Mouse (Mus musculus) inflammation-experienced regulatory T-cells, adult 6 months (primary cell): Measurements from ENCODE around the gene Tmem144. TPM values are rescaled to one million over a fixed set of nuclear protein-coding genes. Genes with fewer than 3 reads are reported as not detected.

Experiments
- ATAC-seq: one replicate; pipeline ENCODE4 v1.8.0; 2017
- polyA plus RNA-seq, 3 experiments: library from polyadenylated mRNA; unstranded; fragments of 100-300 nt; shearing (Covaris generic); gene quantifications; one replicate each; pipeline ENCODE4 v1.2.1; 2017

The Tmem144 gene
- polyA plus RNA-seq, 3 experiments from 2014 or later: 0.50 to 0.83 TPM; not detected in 1

DNA sequence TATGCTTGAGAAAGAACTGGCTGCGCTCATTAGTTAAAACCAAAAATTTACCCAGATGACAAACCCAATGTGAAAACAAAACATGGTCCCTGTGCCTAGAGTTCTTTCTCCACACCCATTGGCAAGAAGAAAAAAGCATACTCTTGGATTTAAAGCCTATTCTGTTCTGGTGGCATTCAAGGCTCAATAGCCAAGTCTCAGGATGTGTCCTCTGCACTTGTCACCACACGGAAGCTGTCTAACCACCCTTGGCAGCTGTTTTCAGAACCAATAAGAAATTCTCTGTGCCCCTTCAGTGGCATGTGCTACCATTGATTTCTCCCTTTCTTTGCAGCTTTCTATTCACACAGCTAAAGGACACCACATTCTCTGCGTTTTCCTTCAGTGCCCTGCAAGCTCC lies 5.6 kb upstream of the Tmem144 start:
- no peak for ATAC-seq

DNA sequence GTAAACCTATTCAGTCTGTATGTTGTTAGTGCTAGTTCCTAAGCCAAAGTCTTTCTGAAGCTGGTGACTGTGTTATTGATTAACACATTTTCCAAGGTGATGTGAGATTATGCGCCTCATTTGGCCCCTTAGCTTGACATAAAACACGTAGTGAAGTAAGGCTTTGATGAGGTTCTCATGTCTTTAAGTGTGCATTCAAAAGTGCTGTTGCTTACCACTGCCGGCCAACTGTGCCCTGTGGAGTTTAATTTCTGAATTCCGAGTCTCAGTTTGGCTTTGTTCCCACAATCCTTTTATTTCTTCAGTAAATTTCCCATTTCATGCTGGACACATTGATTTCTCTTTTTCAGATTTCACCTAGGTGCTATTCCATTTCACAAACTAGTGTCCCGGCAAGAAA lies 5.2 kb upstream of the Tmem144 start:
- no peak for ATAC-seq

DNA sequence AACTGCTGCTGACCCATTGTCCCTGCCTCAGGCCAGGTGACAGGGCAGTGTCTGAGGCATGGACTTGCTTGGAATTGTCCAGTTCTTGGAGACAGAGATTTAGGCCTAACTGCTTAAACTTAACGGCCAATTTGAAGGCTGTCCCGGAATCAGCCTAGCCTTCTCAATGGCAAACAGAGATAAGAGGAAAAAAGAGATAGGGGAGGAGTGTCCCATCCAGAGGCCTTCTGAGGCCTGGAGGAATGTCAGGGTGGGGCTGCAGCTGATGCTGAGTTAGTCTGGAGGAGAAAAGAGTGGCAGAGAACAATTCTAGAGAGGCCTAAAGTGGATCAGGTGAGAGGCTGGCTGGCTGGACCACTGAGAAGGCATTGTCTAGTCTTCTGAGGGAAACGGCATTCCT lies 465 bp downstream of the Tmem144 start:
- ATAC-seq: no peak

DNA sequence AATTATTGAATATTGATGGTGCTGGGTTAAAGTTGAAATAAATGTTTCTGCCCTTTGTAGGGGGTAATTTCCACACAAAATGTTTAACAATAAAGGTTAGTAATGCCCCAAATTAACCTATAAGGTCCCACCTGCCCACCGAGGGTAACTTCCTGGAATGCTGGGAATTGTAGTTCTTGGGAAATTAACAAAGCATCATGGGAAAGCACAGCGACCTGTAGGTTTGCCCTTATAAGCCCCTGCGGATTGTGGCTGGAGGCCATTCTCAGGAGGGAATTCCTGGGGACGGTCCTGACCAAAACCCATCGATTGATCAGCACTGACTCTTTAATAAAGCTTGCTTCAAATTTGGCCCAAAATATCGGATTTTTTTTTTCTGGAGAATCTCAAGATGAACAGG lies 1.9 kb downstream of the Tmem144 start:
- ATAC-seq: no peak

DNA sequence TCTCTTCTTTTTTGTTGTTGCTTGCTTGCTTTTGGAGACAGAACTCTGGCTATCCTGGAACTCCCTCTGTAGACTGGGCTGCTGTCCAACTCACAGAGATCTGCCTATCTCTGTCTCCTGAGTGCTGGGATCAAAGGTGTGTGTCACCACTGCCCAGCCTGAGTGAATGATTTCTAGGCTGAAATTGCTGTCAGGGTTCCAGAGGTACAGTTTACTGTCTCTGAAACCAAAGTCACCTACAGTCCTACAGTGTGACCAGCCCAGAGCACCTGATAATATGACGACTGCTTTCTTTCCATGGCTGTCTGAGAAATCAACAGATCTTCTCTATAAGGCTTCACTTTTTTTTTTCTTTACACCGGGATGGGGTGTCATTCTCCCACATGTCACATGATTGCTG lies 3.0 kb downstream of the Tmem144 start:
- no peak for ATAC-seq

DNA sequence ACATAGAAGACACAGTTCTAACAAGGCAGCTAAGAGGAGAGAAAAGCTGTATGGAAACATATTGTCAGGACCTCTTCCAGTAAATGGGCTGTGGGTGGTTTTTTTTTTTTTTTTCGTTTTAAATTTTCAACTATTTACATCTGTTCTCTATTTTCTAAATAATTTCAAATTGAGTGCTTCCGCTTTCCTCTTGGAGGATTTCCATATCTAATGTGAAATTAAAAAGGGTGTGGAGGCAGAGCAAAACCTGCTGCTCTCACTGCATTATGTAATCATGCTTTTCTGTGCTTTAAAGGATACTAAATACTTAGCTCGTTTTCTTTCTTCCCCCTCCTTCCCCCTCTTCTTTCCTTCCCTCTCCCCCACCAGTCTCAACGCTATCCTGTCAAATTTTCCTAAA lies 3.7 kb downstream of the Tmem144 start:
- ATAC-seq: no peak

DNA sequence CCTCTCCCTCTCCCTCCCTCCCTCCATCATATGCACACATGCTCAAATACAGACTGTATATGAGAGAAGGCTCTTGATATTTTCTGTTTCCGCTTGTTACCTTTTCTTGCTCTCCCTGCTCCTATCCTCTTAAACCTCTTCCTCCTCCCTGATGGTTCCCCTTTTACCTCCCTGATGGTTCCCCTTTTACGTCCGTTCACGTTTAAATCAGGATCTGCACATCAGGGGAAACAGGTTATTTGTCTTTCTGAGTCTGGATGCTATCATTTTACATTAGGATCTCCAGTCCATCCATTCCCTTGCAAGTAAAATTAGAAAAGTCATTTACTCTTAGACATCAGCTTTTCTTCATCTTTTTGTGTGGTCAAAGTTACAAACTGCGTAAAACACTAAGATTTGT lies 5.9 kb downstream of the Tmem144 start:
- ATAC-seq: no peak

DNA sequence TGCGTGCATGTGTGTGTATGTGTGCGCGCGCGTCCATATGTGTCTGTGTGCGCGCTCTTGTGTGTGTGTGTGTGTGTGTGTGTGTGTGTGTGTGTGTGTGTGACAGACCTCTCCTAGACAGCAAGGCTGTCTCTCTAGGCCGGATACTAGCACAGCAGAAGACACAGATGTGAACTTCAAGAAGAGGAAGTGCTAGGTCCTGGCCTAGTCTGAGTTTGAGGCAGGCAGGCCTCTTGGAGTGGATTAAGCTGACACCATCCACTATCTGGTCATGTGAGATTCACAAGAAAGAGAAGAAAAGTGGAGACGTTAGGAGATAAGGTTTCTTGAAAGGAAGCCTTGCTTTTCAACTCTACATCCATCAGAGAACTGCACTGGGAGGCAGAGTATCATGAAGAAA lies 8.6 kb downstream of the Tmem144 start:
- ATAC-seq: no peak

DNA sequence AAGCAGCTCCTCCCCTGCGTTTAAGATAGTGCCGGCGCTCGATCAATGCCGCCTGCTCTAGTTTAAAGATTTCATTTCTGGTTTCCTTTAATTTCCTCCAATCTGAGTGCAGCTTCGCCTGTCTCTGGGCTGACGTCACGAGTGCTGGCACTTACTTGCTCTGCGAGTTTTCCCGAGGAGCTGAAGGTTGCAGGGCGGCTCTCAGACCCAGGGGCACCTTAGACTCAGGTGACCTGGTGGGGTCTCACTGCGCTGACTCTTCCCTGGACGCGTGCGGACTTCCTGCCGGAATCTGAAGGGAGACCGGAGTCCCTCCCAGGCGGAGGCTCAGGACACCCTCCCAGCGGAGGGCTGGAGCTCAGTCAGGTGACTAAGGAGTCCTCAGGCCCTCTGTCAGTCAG lies 10.0 kb downstream of the Tmem144 start:
- ATAC-seq: peak; percentile 89

DNA sequence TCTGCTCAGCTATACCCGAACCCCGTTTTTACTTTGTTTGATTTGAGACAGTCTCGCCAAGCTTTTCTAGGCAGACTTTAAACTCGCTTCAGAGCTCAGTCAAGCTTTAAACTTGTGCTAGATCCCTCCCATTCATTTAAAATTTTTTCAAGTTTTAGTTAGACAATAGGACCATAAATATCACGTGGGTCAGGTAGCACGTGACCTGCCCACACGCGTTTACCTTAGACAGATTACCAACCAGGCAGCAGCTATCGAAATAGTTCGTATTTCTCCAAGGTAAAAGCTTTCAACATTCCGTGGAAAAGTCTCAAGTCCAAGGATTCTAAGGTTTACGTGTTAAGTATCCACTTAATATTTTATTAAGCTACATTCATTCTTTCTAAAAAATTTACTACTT lies 10.4 kb downstream of the Tmem144 start:
- peak; percentile 80 for ATAC-seq

DNA sequence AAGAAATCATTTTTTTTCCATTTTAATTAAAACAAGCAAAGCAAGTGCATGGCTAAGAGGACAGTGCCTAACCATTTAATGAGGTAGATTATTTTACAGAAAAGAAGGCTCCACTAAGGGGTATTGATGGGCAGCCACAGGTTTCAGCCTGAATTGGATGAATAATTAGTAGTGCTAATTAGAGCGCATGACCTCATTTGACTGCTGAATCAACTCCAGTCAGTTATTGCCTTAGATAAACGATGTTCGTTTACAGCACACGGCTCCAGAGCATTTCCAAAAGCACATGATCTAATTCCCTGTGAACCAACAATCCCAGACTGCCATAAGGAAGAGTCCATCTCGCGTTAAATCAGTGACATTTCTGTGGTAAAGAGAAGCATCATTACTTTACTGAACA lies 11.1 kb downstream of the Tmem144 start:
- no peak for ATAC-seq

DNA sequence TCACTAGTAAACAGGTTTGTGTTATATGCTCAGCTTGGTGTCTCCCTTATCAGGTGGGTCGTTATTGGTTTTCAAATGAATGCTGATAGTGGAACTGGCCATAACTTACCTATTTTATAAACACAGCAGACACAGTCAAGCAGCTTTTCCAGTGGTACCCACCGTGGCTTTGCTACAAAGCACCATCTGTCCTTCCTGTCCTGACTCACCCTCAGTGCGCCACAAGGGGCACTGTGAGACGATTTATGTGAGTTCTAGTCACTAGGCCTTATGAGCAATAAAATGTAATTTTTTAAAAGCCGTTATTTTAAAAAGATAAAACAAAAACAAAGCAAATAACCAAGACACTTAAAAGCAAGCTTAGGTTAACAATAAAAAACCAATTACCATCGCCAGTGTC lies 13.8 kb downstream of the Tmem144 start:
- ATAC-seq: no peak

DNA sequence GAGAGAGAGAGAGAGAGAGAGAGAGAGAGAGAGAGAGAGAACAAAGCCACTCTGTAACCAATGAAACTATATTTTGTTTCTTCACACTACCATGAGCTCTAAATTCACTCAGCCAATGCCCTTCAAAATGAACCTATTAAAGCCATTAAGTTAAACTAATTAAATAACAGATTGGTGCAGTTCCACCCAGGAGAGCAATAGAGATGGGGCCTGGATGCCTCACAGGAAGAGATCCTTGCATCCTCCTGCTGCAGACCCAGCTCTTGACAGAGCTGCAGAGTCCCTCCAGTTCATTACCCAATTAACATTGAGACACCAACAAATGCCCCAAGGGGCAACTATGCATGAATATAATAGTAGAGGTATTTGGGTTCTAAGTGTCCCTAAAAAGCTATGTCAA lies 23.3 kb downstream of the Tmem144 start:
- no peak for ATAC-seq

DNA sequence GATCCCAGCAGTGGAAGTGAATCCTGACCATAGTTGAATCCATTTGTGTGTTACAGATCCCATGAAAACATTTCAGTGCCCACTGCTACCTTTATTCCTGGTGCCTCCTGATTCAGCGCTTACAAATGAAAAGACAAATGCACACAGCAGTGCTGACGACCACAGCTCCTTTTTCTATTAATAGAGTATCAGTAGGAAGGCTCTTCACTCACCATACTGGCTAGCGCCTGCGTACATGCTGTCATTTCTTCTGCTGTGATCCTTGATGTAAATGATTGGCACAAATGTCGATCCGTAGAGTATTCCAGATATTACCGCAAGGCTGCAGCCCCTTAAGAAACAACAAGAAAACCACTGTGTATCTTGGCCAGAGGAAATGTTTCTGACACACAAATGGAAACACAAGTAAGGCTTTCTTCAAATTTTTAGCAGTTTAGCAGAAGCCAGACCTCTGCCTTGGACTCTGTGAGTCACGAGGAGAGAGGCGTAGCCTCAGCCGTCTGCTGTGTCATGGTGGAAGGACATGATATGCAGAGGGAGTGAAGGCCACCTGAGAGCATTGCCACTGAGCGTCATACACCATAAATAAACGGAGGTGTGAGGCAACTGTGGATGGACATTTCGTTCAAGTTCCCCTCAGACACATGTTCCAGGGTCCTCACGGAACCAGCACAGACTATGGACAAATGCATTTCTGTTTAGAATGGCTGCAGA lies 27.3 kb downstream of the Tmem144 start:
- no peak for ATAC-seq

DNA sequence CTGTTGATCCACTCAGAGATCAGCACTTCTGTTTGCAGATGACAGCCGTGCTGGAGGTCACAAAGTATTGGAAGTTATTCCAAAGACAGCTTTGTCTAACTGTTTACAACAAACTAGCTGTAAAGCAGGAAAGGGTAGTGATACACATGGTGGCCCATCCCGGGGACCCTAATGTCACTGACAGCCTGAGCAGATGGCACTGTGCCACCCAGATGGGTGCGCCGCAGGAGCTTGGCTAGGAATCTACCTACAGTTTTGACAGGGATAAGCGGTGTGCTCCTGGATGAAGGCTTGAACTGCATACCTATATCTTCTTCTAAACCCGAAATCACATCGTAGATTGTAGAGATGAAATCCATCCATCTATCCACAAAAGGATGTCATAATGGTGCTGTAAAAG lies 29.4 kb downstream of the Tmem144 start:
- no peak for ATAC-seq

DNA sequence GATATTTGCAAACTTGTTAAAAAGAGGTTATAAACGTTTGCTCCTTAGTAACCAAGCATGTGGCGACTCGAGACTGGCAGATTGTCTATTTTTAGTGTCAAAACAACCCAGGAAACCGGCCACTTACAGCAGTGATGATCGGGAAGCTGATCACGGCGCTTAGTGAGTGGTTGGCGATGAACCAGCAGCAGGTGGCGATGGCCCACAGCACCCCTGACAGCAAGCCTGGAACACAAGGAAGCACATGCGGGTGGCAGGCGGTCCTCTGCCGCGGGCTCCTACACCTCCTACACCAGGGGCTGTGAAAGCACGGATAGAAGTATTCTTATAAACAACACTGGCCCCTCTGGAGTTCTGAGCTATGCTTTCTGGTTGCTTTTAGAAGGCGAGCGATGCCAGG lies 31.4 kb downstream of the Tmem144 start:
- ATAC-seq: no peak

DNA sequence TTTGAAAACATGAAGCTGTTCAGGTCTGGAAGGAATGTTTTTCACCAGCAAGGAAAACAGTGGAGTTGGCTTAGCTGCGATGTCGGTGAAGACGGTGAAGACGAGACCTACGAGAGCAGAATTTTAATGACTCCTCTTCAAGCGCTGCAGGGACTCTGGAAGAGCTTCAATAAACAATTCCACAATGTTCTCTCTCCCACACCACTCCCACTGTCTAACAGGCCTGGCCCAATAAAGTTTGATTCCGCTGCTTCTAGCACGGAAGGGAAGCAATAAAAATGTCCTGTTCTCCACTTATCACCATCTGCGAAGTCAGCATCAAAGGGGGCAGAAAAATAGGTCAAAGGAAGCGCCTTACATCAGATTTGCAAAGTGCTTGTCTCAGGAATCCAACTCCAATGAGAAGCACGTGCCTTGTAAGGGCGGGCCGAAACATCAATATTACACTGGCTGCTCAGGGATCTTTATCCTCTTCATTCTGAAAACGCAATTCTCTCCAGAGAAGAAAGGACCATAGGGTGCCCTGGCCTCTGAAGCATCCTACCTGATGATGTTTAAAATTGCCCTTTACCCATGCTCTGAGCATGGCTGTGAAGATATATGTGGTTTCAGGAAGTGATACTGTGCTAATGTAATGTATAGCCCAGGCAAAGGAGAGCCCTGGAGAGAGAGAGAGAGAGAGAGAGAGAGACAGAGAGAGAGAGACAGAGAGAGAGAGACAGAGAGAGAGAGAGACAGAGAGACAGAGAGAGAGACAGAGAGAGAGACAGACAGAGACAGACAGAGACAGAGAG lies 34.2 kb downstream of the Tmem144 start:
- no peak for ATAC-seq

DNA sequence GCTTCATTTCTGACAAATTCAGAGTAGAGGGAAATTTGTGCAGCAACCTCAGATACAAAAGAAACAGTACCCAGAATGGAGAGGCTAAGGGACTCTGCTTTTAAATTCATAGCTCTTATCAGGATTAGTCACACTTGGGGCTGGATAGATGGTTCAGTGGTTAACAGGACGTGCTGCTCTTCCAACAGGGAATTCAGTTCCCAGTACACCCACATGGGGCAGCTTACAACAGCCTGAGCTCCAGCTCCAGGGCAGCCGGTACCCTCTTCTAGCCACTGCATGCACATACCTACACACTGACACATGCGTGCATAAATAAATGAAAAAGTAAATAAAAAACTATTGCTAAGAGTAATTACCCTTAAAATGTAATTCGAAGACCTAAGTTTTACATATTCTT lies 36.3 kb downstream of the Tmem144 start:
- no peak for ATAC-seq

DNA sequence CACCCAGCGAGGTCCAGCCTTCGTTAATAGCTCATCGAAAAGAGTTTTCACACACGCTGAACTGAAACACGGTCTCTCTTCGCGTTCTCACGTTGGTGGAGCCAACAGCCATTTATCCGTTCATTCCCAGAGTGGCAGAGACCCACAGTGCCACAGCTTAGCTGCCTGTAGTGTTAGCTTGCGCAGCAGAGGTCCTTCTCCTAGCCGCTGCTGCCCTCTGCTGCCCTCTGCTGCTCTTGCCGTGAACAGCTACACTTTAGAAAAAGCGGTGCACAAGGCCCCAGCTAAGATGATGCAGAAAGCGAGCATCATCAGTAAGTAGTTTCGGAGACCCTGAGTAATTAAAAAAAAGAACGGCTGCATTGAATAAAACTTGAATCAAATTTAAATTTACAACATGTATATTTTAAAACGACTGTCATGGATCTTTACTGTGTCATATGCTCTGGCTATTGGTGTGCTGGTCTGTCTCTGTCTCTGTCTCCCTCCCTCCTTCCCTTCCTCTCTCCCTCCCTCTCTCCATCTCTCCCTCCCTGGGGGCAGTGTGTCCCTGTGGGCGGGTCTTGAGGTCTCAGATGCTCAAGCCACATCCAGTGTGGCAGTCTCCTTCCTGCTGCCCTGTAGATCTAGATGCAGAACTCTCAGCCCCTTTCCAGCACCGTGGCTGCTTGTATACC lies 38.6 kb downstream of the Tmem144 start:
- peak; percentile 79 for ATAC-seq

DNA sequence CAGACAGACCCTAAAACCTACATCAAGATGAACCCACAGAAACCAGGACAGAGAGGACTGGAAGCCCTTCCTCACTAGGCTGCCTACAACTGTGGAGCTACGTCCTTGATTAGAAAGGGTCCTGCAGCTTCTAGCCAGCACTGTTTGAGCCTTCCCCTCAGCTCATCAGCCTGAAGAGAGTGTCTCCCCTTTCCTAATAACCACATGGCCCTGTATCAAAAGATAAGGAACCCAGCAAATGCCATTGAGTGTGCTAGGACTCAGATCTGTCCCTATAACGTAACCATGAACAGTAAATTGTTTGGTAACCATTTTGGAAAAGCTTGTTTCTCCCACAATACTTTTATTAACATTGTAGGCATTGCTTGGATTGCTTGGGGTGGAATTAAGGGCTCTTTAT lies 40.5 kb downstream of the Tmem144 start:
- ATAC-seq: no peak

DNA sequence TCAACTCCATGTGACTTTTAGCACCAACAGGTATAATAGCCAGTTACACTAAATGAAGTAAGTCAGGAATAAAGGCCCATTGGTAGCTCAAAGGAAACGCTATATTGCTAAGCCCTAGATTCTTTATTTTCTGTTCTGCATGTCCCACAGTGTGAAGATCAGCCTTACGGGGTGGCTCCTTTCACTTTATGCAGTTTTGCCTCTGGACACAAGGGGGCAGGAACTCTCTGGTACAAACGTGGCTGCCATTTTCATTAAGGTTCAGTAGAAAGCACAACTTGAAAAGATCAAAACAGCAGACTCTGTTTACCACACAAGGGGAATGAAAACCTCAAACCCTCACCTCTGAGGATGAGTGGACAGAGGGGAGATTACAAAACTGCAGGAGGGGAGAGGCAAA lies 40.9 kb downstream of the Tmem144 start:
- ATAC-seq: no peak

DNA sequence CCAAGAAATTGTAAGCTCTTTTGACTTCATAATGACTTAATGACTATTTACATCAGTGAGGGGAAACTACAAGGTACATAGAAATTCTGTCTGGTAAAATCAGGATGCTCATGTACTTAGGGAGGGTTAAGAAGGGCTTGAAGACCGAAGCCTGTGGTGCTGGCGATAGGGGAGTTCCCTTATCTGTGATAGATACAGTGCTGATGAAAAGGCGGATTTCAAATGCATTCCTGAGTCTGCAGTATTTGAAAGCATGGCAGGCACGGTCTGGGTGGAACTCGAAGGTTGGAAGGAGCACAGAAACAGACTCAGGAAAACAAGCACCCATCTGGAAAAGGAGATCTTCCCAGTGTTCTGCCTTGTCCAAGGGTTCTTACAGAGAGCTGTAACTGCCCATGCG lies 42.0 kb downstream of the Tmem144 start:
- ATAC-seq: no peak

DNA sequence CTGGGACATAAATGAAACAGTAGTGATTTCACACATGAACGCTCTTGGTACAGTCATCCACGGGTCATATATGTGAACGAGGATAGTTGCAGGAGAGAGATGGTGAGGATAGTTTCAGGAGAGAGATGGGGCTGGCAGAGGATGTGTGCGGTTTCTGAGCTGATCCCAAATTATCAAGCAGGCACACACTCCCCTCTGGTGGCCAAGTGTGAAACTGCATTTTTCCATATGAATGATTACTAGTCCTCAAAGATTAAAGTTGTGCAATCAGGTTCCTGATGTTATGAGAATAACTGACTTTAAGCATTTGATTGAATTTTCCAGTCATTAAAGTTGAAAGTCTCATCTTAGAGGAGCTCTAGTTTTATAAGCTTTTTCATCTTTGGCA lies 43.4 kb downstream of the Tmem144 start:
- peak; percentile 78 for ATAC-seq
